Mouse (Mus musculus) CD4-positive, CD25-positive, alpha-beta regulatory T cell, adult 4 months (primary cell): Measurements from ENCODE around the gene Fbxw5. TPM values are rescaled to one million over a fixed set of nuclear protein-coding genes. Genes with fewer than 3 reads are reported as not detected.
"Not testable (repeated sequence)": the region's sequence is repeated elsewhere in the genome, so short reads cannot be mapped to it uniquely, and the experiment has no call there.

ENCODE experiments used
- ATAC-seq: one replicate; pipeline ENCODE4 v1.8.0; 2017
- polyA plus RNA-seq, 2 experiments: library from polyadenylated mRNA; unstranded; fragments of 100-300 nt; shearing (Covaris generic); gene quantifications; one replicate each; pipeline ENCODE4 v1.2.1; 2017

The Fbxw5 gene
- polyA plus RNA-seq, 2 experiments from 2014 or later, result 60.7 to 143 TPM

DNA sequence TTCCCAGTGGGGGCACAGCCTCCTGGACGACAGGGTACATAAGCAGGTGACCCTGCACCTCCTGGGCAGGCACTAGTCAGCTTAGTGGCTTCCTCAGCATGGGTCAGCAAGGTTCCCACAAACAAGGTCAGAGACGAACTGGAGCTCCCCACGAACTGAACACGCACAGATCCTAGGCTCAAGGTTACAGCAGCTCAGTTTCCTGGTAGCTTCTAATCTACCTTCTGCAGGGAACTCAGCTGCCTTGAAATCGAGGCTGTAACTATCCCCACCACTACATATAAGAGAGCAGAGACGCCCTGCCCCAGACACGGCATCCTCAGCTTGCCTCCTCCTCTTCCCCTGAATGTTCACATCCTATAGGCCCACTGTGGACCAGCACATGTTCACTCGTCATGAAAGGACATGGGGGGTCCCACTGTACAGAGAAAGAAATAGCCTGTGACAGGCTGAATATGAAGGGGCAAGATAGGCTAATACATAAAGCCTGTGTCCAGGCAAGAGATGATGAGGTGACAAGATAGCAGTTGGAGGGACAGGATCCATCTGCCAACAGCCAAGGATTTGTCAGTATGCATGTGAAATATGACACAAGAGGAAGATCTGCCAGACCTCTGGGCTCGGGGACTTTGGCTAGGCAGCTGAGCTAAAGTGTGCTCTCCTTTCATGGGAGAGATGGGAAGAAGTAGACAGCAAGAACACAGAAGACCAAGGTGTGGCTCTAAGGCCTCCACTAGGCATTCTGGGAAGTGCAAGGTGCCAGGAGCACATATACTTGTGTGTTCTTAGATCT, 26.2 kb downstream of the Fbxw5 start:
- no peak for ATAC-seq

DNA sequence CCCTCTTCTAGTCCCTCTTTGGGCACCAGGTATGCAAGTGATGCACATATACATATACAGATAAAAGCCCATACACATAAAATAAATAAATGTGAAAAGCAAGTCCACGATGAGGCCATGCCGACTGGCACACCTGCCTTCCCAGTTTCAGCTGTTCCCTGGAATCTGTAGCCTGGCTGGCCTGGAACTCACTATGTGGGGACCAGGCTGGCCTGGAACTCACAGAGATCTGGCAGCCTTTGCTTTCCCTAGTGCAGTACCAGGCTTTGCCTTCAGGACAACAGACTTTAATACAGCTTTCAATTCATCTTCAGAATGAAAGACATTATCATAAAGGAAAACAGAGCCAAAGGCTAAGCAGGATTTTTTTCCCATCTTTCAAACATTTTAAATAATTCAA, 33.2 kb downstream of the Fbxw5 start:
- ATAC-seq, result peak; percentile 40

DNA sequence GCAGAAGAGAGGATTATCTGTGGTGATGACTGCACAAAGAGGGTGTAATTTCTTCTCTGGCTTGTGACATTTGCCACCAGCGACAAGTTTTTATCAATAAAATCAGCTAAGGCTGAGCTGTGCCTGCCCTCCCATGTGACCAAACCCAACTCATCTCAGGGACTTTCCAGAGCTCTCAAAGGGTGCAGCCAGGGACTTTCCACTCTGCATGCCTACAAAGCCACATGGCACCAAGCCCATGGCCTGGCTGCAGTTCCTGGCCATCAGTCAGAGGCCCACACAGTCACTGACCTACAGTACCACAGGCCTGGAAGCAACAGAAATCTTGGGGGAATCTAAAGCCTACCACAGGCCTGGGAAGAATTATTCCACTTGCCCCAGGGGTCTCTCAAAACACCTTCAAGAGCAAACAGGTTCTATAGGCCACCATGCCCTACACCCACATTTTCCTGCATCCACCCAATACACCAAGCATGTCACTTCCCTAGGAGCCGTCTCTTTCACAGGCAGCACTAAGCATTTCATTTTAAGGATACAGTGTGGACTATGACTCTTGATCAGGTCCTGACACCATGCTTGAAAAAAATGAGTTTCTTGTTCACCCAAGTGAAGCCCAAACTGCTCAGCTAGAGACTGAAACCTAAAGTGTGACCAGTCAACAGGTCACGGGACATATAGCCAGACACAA, 33.8 kb downstream of the Fbxw5 start:
- ATAC-seq, result peak; percentile 92

DNA sequence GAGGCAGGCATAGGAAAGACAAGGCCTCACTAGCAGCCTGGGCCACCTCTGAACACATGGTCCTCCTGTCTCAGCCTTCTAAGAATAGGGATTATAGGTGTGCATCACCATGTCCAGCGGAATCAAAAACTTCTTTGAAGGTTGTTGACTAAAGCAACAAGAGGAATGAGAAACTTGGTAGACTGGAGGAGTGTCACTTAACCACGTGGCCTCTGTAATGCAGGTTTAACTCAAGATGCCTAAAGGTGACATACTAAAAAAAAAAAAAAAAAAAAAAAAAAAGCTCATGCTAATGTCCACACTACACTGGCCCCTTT, 34.3 kb downstream of the Fbxw5 start:
- ATAC-seq, result no peak

DNA sequence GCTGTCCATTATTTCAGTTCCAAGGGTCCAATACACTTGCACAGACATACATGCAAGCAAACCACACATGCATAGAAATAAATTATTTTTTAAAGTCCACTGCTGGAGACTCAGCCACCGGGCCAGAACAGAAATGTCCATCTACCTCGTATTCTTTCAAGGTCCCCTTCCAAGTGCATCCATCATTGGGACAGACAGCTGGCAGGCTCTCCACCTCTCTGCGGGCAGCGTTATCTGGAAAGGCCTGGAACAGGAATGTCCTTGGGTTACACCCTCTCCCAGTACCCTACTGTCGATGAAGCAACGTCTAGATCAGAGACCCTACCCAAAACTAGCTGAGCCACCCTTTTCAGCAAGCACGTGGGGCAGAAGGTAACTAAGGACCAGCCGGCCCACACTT, 36.0 kb downstream of the Fbxw5 start:
- no peak for ATAC-seq

DNA sequence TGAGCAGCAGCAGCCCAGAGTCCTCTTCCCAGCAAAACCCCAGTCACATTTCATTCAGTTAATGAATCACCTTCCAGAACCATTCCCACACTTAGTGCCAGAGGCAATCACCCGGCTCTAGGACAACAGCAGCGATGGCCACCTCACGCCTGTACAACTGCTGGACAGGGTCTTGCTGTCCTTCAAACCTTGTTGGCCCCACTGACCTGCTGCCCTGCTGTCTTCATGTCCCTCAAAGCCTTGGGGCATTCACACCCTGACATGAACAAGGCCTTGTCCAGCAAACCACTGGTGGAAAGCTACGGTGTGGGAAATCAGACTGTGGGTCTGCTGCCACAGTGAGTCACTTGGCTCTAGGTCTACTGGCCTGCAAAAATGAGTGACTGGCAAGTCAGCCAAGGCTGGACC, 40.0 kb downstream of the Fbxw5 start:
- no peak for ATAC-seq

DNA sequence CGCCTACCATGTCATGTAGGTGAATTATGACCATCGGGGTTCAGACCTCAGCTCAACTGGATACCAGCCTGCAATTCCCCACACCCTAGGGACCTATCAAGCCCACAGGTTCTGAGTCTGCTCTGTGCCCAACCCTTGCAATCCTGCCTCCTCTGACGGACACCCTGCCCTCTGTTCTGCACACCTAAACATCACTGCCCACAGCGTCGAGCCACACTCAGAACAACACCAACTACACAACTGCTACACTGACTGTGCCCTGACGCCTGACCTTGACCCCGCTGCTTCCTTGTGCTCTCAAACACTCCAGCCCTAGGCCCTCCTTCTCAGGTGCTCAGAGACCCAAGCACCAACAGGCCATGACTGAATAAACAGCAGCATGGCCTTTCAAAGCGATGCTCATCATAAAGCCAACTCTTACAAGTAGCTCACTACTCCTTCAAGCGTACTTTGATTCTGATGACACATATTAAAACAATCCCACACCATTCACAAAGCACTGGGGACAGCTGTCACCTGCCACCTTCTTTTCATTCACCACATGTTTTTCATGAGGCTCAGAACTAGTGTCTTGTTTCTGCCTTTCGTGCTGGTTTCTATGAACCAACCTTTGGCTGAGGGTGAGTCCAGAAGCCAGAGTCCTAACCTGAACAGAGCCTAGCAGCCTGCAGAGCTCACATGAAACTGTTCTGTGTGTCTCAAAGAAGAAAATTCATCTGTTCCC, 41.3 kb downstream of the Fbxw5 start:
- ATAC-seq, result no peak

DNA sequence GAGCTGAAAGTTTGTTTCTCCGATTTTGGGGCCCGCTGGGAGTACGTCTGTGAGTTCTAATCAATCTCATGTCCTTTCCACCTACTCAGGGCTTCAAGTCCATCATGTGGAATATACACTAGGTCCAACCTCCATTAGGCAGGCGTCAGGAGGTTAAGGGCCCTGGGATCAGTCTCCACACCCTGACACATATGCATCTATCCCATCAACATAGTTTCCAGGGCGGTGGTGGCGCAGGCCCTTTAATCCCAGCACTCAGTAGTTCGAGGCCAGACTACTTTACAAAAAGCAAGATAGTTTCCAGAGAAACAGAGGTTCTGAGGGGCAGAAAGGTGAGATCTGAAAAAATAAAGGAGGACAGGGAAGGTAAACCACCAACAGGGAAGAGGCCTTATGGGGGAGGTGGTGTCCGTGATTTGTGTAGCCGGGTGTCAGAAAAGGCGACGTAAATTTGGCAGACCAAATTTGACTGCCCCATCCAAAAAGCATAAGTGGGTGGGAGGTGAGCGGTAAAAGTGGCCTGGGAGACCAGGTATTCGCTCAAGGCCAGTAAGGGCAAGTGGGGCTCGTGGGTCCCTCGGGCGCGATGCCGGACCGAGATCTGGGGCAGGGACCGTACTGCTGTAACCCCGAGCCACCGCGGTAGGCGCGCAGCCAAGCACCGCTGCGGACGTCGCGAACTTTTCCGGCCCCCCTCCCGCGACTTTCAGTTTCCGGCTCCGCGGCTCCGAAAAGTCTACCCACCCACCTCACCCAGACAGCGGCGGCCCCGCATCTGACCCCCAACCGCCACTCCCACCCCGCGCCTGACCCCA, 45.7 kb downstream of the Fbxw5 start:
- ATAC-seq, result peak; percentile 9

DNA sequence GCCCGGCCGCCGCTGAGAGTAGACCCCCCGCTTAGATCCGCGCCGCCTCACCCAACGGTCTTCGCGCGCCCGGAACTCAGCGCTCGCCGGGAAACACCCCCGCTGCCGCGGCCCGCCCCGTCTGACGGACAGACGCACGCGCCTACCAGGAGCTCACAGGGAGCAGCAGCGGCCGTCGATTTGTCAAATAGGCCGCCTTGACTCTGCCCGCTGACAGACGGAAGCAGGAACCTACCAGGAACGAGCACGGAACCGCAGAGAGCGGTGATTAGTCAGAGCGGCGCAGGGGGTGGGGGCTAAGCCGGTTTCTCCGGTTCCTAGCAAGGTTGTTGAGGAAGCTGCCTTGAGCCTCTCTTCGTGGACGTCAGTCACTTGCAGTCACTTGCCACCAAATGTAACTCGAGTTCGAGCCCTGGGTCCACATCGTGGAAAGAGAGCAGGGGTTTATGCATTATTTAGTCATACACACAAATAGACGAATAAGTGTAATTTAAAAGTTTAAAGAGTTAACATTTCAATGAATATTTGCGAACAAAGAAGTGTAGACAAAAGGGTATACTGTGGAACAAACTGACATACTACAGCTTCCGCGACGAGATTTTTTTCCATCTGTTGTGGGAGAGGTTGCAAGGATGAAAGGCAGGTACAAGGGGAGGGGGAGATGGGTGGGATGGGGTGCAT, 46.4 kb downstream of the Fbxw5 start, which contains the start of gene Traf2:
Traf2 (minus strand) TSS at position 130 of the 681 bp plus-strand sequence.
- ATAC-seq, result peak; percentile 86

DNA sequence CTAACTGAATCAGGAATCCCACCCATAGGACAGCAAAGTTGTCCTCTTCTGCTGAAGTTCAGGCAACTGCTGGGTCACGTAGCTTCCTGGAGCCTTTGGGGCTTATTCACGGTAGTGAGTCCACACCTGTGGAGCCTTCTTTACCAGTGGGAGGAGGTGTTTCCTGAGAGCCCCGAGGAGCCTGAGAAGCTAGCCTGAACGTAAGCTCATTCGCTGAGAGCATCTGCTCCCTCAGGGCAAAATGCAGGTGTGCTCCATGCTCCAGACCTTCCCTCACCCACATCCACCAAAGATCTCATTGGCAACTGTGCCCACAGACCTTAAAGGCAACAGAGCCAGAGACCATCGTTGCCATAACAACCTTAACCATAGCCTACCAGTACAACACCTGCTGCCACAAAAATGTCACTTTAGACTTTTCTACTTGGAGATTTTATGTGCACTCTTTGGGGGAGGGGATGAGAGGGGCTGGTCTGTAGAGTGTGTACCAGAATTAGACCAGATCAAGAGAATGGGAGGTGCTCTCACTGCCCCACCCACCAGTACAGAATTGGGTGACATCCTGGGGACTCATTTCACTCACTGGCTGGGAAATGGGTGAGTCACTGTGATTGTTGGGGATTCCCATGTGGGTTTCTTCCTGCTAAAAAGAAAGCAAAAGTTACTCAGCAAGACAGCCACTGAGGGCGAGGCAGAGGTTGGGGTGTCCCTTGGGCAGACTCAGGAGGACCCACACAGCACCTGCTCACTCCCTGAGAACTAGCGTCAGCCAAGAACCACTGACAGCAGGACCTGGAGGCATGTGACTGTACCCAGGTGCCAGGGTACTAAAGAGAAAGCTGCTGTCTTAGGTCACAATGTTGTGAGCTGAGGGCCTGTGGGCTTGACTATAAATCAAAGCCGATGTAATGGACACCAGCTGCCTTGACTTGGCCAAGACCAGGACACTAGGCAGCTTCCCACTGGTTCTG, 48.8 kb downstream of the Fbxw5 start:
- ATAC-seq, result peak; percentile 74

DNA sequence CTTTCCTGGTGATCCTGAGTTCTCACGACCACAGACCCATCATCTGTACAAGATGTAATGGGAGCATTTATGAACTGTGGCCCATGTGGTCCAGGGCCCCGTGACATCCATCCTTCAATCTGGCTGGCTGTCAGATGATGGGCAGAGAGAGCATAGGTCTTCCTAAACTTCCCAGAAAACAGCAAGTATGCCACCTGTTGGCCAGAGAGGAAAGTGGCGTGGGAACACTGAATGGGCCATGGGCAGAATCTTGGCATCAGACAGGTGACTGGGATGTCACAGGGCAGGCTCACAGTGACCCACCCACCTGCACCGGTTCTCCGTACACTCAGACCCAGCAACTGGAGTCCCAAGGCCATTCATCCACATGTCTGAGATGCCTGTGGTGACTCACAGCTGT, 50.6 kb downstream of the Fbxw5 start:
- ATAC-seq, result no peak

DNA sequence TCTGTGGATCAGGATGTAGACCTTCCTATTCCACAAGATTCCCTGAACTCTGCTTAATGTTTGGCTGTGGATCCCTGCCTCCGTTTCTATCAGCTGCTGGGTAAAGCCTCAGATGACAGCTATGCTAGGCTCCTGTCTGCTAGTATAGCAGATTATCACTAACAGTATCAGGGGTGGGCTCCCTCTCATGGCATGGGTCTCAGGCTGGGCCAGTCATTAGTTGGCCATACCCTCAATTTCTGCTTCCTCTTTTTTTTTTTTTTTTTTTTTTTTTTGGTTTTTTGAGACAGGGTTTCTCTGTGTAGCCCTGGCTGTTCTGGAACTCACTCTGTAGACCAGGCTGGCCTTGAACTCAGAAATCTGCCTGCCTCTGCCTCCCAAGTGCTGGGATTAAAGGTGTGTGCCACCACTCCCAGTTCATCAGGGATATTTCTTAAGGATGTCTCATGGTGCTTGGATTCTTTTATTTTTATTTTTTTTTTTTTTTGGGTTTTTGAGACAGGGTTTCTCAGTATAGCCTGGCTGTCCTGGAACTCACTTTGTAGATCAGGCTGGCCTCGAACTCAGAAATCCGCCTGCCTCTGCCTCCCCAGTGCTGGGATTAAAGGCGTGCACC, 52.7 kb downstream of the Fbxw5 start:
- not testable (repeated sequence) for ATAC-seq

Other genes starting within 250 kb of the Fbxw5 start
- gene Tmem203, start 245.3 kb upstream of the Fbxw5 start, polyA plus RNA-seq, result 10 to 100 TPM in 1 of 2 experiments, 1 to 10 TPM in 1; 9.5 to 10.4 TPM
- 1 to 10 TPM; 1.8 to 3.8 TPM for gene Tprn, start 238.1 kb upstream of the Fbxw5 start, polyA plus RNA-seq
- 100 to 1,000 TPM; 124 to 131 TPM for gene Ssna1, start 228.3 kb upstream of the Fbxw5 start, polyA plus RNA-seq
- gene Anapc2, start 228.3 kb upstream of the Fbxw5 start, polyA plus RNA-seq, result 10 to 100 TPM; 34.8 to 54.1 TPM
- gene Tmem210, start 212.6 kb upstream of the Fbxw5 start, polyA plus RNA-seq, result not detected
- gene Lrrc26, start 210.8 kb upstream of the Fbxw5 start, polyA plus RNA-seq, result not detected
- not detected for gene Grin1, start 181.6 kb upstream of the Fbxw5 start, polyA plus RNA-seq
- gene Man1b1, start 168.4 kb upstream of the Fbxw5 start, polyA plus RNA-seq, result 10 to 100 TPM; 21.7 to 32.4 TPM
- 10 to 100 TPM; 15.5 to 24.6 TPM for gene Dpp7, start 144.4 kb upstream of the Fbxw5 start, polyA plus RNA-seq
- 10 to 100 TPM; 18.0 to 18.8 TPM for gene Uap1l1, start 135.1 kb upstream of the Fbxw5 start, polyA plus RNA-seq
- gene Sapcd2, start 128.4 kb upstream of the Fbxw5 start, polyA plus RNA-seq, result 1 to 10 TPM in 1 of 2 experiments, under 1 TPM in 1; 0.58 to 1.2 TPM
- gene Entpd2, start 104.9 kb upstream of the Fbxw5 start, polyA plus RNA-seq, result not detected
- 1 to 10 TPM; 1.4 to 2.3 TPM for gene Npdc1, start 101.4 kb upstream of the Fbxw5 start, polyA plus RNA-seq
- 10 to 100 TPM in 1 of 2 experiments, 1 to 10 TPM in 1; 4.0 to 11.7 TPM for gene Fut7, start 77.5 kb upstream of the Fbxw5 start, polyA plus RNA-seq
- 10 to 100 TPM; 31.9 to 45.3 TPM for gene Abca2, start 72.0 kb upstream of the Fbxw5 start, polyA plus RNA-seq
- gene Clic3, start 43.9 kb upstream of the Fbxw5 start, polyA plus RNA-seq, result 1 to 10 TPM; 1.2 to 2.2 TPM
- gene Paxx, start 39.7 kb upstream of the Fbxw5 start, polyA plus RNA-seq, result 100 to 1,000 TPM in 1 of 2 experiments, 10 to 100 TPM in 1; 74.7 to 102 TPM
- not detected for gene Ptgds, start 30.7 kb upstream of the Fbxw5 start, polyA plus RNA-seq
- gene Lcn12, start 6.8 kb upstream of the Fbxw5 start, polyA plus RNA-seq, result not detected
- 1 to 10 TPM; 4.5 to 4.6 TPM for gene C8g, start 969 bp downstream of the Fbxw5 start, polyA plus RNA-seq
- 100 to 1,000 TPM in 1 of 2 experiments, 10 to 100 TPM in 1; 83.7 to 125 TPM for gene Traf2, start 46.2 kb downstream of the Fbxw5 start, polyA plus RNA-seq
- gene Edf1, start 57.1 kb downstream of the Fbxw5 start, polyA plus RNA-seq, result 100 to 1,000 TPM; 257 to 281 TPM
- 1 to 10 TPM; 1.6 to 4.7 TPM for gene Mamdc4, start 74.1 kb downstream of the Fbxw5 start, polyA plus RNA-seq
- 10 to 100 TPM; 53.9 to 66.8 TPM for gene Phpt1, start 74.5 kb downstream of the Fbxw5 start, polyA plus RNA-seq
- gene Ajm1, start 81.0 kb downstream of the Fbxw5 start, polyA plus RNA-seq, result not detected
- gene Rabl6, start 107.8 kb downstream of the Fbxw5 start, polyA plus RNA-seq, result 10 to 100 TPM; 17.0 to 20.1 TPM
- not detected for gene Ccdc183, start 116.9 kb downstream of the Fbxw5 start, polyA plus RNA-seq
- under 1 TPM in 1 of 2 experiments, not detected in 1; 0.94 TPM for gene Tmem141, start 121.3 kb downstream of the Fbxw5 start, polyA plus RNA-seq
- 1 to 10 TPM; 1.8 to 3.5 TPM for gene Fcna, start 127.3 kb downstream of the Fbxw5 start, polyA plus RNA-seq
- not detected for gene Lcn8, start 152.4 kb downstream of the Fbxw5 start, polyA plus RNA-seq
- gene Lcn5, start 157.2 kb downstream of the Fbxw5 start, polyA plus RNA-seq, result not detected
- not detected for gene Lcn6, start 176.0 kb downstream of the Fbxw5 start, polyA plus RNA-seq
- 1 to 10 TPM in 1 of 2 experiments, under 1 TPM in 1; 0.69 to 3.0 TPM for gene Lcn10, start 182.0 kb downstream of the Fbxw5 start, polyA plus RNA-seq
- not detected for gene Obp2a, start 199.3 kb downstream of the Fbxw5 start, polyA plus RNA-seq
- 100 to 1,000 TPM; 100 to 127 TPM for gene Bmyc, start 206.0 kb downstream of the Fbxw5 start, polyA plus RNA-seq
- not detected for gene Obp2b, start 236.3 kb downstream of the Fbxw5 start, polyA plus RNA-seq